Mouse (Mus musculus) ES-Bruce4 (cell line): Measurements from ENCODE around the gene Olfr1255. TPM values are rescaled to one million over a fixed set of nuclear protein-coding genes. Genes with fewer than 3 reads are reported as not detected.

Experiments used
- H3K27ac ChIP-seq: 2 replicates; pipeline ENCODE4 v1.5.1; 2012; ENCODE audit warnings: low read length, inconsistent platforms; ENCODE audit not compliant: insufficient read depth
- H3K27me3 ChIP-seq: 2 replicates; pipeline ENCODE4 v1.6.1; 2012; ENCODE audit warnings: mild to moderate bottlenecking, low read length, inconsistent platforms; ENCODE audit not compliant: control insufficient read depth, poor library complexity, insufficient read depth, severe bottlenecking
- H3K36me3 ChIP-seq: 2 replicates; pipeline ENCODE4 v1.6.1; 2012; ENCODE audit warnings: inconsistent platforms, mild to moderate bottlenecking, low read length, moderate library complexity; ENCODE audit not compliant: control insufficient read depth, poor library complexity, insufficient read depth, severe bottlenecking
- H3K4me1 ChIP-seq: one replicate; pipeline ENCODE4 v1.8.1; 2011; ENCODE audit warnings: low read length; ENCODE audit not compliant: control insufficient read depth, insufficient read depth
- H3K4me3 ChIP-seq: 2 replicates; pipeline ENCODE4 v1.5.1; 2011; ENCODE audit warnings: low read depth, mild to moderate bottlenecking, low read length
- H3K9ac ChIP-seq: 2 replicates; pipeline ENCODE4 v1.6.1; 2012; ENCODE audit warnings: low read depth, mild to moderate bottlenecking, inconsistent platforms; ENCODE audit not compliant: poor library complexity, severe bottlenecking
- H3K9me3 ChIP-seq: replicated peaks from 2 replicates; pipeline ENCODE4 v1.6.1; 2012; ENCODE audit warnings: mild to moderate bottlenecking, low read length, inconsistent platforms; ENCODE audit not compliant: control insufficient read depth, poor library complexity, insufficient read depth, severe bottlenecking
- CTCF ChIP-seq: IDR thresholded peaks from one replicate; pipeline ENCODE4 v1.8.1; 2011; ENCODE audit warnings: low read depth, low read length
- EP300 ChIP-seq: IDR thresholded peaks from 2 replicates; pipeline ENCODE4 v1.6.1; 2011; ENCODE audit warnings: low read depth, low read length; ENCODE audit not compliant: insufficient read depth
- POLR2A ChIP-seq: IDR thresholded peaks from one replicate; pipeline ENCODE4 v1.8.1; 2011; ENCODE audit warnings: low read length; ENCODE audit not compliant: insufficient read depth
- polyA plus RNA-seq: library from polyadenylated mRNA; stranded (reverse); fragments of >200 nt; gene quantifications from 2 replicates; pipeline ENCODE4 v1.2.4, GENCODE M21; 2011; ENCODE audit warnings: low read depth; ENCODE audit not compliant: missing spikeins, insufficient read depth, insufficient read length

The Olfr1255 gene
- not detected in 2 replicates for polyA plus RNA-seq

DNA sequence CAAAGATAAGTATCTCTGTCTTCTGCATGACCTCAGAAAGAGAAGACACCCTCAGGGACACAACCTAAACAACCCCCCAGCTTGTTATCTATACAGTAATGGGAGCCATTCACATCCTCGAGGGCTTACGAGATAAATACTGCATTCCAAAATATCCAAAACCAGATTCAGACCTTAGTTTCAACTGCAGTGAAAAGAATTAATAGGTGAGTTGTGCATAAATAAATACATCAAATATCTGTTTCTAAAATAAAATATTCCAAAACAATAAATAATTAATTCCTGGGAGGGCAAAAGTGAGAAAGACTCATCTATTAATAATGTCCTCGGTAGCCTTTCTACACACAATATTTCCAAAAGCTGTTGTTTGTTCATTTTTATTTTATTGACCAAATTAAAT is at the start of gene Olfr1255:
Gene Olfr1255 (plus strand): TSS at position 301 of the 400 bp plus-strand sequence.
- Histone ChIP-seq H3K36me3 (no peaks in the 10 kb centered on the region), H3K9me3 (no peaks in the 10 kb centered on the region), H3K9ac (no peak within 1 kb of the TSS), H3K27ac (no peak within 1 kb of the TSS), H3K27me3 (no peaks in the 10 kb centered on the region), H3K4me1 (no peaks in the 10 kb centered on the region), H3K4me3 (no peak within 1 kb of the TSS)
- TF ChIP-seq EP300 (no peak), CTCF (no peak), POLR2A (no peak)

DNA sequence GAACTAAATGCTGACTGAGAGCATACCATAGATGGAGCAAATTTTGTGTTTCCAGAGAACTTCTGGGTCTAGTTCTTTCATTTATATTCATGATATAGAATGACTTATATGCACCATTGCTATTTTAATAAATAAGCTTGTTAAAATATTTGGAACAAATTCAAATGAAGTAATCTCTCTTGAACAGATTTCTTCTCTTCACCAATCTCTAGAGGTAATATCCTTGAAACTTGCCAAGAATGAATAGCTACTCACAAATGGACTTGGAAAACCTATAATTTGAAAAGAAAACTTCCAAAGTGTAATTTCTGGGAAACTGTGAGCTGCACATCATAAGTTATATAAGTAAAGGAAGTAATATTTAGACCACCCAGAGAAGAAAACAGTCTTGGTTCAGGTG is 18.3 kb upstream of the Olfr1255 start, which contains the start of gene Olfr1254:
Gene Olfr1254 (minus strand): TSS at position 101 of the 400 bp plus-strand sequence.
- no peaks in the 10 kb centered on the region for H3K36me3 ChIP-seq
- H3K27ac ChIP-seq: no peak within 1 kb of the TSS
- no peaks in the 10 kb centered on the region for H3K4me1 ChIP-seq
- no peaks in the 10 kb centered on the region for H3K9me3 ChIP-seq
- H3K27me3 ChIP-seq: no peaks in the 10 kb centered on the region
- no peak within 1 kb of the TSS for H3K4me3 ChIP-seq
- no peak for TF ChIP-seq CTCF
- TF ChIP-seq EP300: no peak
- TF ChIP-seq POLR2A: no peak
- no peak within 1 kb of the TSS for H3K9ac ChIP-seq

DNA sequence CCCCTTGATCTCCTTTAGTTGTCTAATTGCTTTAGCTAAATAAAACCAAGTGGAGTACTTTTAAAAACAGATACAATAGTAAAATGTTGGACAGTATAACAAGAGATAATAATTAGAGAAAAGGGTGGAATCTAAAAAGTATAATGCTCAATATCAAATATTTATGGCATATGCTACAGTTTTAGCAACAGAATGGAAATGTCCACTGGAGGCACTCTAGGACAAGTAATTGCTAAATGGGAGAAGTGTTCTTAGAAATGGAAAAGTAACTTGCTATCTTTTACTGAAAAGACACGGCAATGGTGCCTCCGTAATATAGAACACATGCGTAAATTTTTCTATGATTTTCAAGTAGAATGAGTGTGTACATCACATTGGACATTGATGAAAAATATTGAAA is 12.3 kb upstream of the Olfr1255 start:
- H3K4me3 ChIP-seq: no peak overlapping the region
- H3K9me3 ChIP-seq: no peaks in the 10 kb centered on the region
- no peaks in the 10 kb centered on the region for H3K27me3 ChIP-seq
- H3K27ac ChIP-seq: no peak overlapping the region
- no peak for TF ChIP-seq EP300
- no peak for TF ChIP-seq CTCF
- no peak for TF ChIP-seq POLR2A
- H3K4me1 ChIP-seq: no peaks in the 10 kb centered on the region
- no peak overlapping the region for H3K9ac ChIP-seq
- no peaks in the 10 kb centered on the region for H3K36me3 ChIP-seq

DNA sequence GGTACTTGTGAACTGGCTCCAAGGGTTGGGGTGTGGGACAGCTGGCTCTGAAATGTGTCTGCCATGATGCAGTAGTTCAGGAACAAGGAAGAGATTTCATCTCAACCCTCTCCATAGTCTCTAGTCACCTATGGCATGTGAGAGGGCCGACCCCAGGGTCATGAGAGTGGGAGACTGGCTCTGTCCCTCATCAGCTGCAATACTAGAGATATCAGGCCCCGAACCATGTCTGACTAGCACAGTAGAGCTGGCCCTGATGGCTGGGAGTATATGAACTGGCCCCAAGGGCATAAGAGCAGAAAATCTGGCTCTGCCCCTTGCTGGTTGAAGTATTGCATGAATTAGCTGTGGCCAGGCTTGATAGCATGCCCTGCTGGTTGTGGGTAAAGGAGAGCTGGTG is 1.1 kb upstream of the Olfr1255 start:
- Histone ChIP-seq H3K27ac (no peak overlapping the region), H3K27me3 (no peaks in the 10 kb centered on the region), H3K9me3 (no peaks in the 10 kb centered on the region), H3K4me3 (no peak overlapping the region), H3K9ac (no peak overlapping the region), H3K4me1 (no peaks in the 10 kb centered on the region), H3K36me3 (no peaks in the 10 kb centered on the region)
- TF ChIP-seq POLR2A: no peak
- no peak for TF ChIP-seq EP300
- TF ChIP-seq CTCF: no peak

DNA sequence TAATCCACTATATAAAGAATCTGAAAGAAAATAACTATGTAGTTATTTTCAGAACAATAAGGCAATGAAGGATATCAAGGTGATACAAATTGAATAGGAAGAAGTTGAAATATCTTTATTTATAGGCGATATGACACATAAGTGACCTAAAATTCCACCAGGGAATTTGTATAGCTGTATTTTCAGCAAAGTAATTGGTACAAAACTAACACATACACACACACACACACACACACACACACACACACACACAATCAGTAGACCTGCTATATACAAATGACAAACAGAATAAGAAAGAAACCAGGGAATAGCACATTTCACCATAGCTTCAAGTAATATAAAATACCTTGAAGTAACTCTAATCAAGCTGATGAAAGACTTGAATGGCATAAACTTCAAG is 8.4 kb downstream of the Olfr1255 start:
- Histone ChIP-seq H3K9me3 (no peaks in the 10 kb centered on the region), H3K4me1 (no peaks in the 10 kb centered on the region), H3K4me3 (no peak overlapping the region), H3K27ac (no peak overlapping the region), H3K9ac (no peak overlapping the region), H3K27me3 (no peaks in the 10 kb centered on the region), H3K36me3 (no peaks in the 10 kb centered on the region)
- TF ChIP-seq POLR2A (no peak), EP300 (no peak), CTCF (no peak)

DNA sequence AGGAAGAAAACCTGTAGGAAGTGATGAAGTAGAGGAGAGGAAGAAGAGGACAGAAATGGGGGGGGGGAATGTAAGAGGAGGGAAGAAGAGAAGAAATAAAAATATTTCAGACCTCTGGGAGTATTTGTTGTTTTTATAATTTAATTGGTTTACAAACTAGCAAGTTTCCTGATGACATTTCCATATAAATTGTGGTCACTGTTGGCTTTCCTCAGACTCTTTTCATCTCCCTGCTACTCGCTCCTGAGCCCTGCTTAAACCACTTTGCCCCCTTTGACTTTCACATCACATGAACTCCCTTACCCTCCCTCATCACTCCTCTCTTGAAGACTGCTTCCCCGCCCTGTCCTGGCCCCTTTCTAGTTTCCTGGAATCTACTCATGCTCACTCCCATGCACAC is 29.6 kb downstream of the Olfr1255 start, which contains the start of gene Olfr1256:
Gene Olfr1256 (minus strand): TSS at position 101 of the 400 bp plus-strand sequence.
- no peak within 1 kb of the TSS for H3K9ac ChIP-seq
- no peak within 1 kb of the TSS for H3K27ac ChIP-seq
- H3K36me3 ChIP-seq: no peaks in the 10 kb centered on the region
- no peaks in the 10 kb centered on the region for H3K27me3 ChIP-seq
- no peak for TF ChIP-seq POLR2A
- TF ChIP-seq CTCF: no peak
- no peak for TF ChIP-seq EP300
- H3K9me3 ChIP-seq: no peaks in the 10 kb centered on the region
- H3K4me3 ChIP-seq: no peak within 1 kb of the TSS
- no peaks in the 10 kb centered on the region for H3K4me1 ChIP-seq
